Mouse (Mus musculus) heart, embryonic 16.5 days (tissue): Measurements from ENCODE around the gene Pld1. TPM values are rescaled to one million over a fixed set of nuclear protein-coding genes. Genes with fewer than 3 reads are reported as not detected.

Experiments used
- ATAC-seq: fragments of 200-750 bp; cut with Nextera tagmentation; replicated peaks from 2 replicates; pipeline ENCODE4 v1.8.0; 2017; ENCODE audit warnings: moderate number of reproducible peaks; ENCODE audit not compliant: insufficient read depth, low FRiP score; ENCODE audit errors: extremely low read depth
- H3K27ac ChIP-seq: fragments of 300-500 bp; sonication (generic); 2 replicates; pipeline ENCODE4 v1.5.1; 2014; ENCODE audit warnings: mild to moderate bottlenecking, low read length, control low read depth, moderate library complexity
- H3K27me3 ChIP-seq: fragments of 300-500 bp; sonication (generic); 2 replicates; pipeline ENCODE4 v1.6.1; 2014; ENCODE audit warnings: low read length, mixed read lengths; ENCODE audit not compliant: control insufficient read depth, insufficient read depth
- H3K36me3 ChIP-seq: fragments of 300-500 bp; sonication (generic); 2 replicates; pipeline ENCODE4 v1.6.1; 2014; ENCODE audit not compliant: control insufficient read depth, insufficient read depth
- H3K4me1 ChIP-seq: fragments of 300-500 bp; sonication (generic); 2 replicates; pipeline ENCODE4 v1.6.1; 2014; ENCODE audit warnings: low read length, mixed read lengths; ENCODE audit not compliant: control insufficient read depth, insufficient read depth
- H3K4me2 ChIP-seq: fragments of 300-500 bp; sonication (generic); 2 replicates; pipeline ENCODE4 v1.6.1; 2014; ENCODE audit warnings: low read depth, mild to moderate bottlenecking, control low read depth, low read length
- H3K4me3 ChIP-seq: fragments of 300-500 bp; sonication (generic); 2 replicates; pipeline ENCODE4 v1.5.1; 2014; ENCODE audit warnings: mild to moderate bottlenecking, control low read depth, low read length
- H3K9ac ChIP-seq: fragments of 300-500 bp; sonication (generic); 2 replicates; pipeline ENCODE4 v1.6.1; 2014; ENCODE audit warnings: low read length, control low read depth
- H3K9me3 ChIP-seq: fragments of 300-500 bp; sonication (generic); replicated peaks from 2 replicates; pipeline ENCODE4 v1.6.1; 2016; ENCODE audit warnings: low read length; ENCODE audit not compliant: control insufficient read depth
- WGBS: fragments of 180-500 bp; shearing (Covaris S2); extraction: QIAGEN DNeasy Blood & Tissue Kit; methylation state at CpG from one replicate; pipeline ENCODE4 v1.1.7; 2014; 5-methylcytosine and 5-hydroxymethylcytosine counted together
- polyA plus RNA-seq: library from polyadenylated mRNA; unstranded; fragments of >200 nt; fragmentation: Nextera tagmentation; extraction: Ambion mirVana; gene quantifications from 2 replicates; pipeline ENCODE4 v1.2.1, GENCODE M21; 2015

Gene Pld1
- polyA plus RNA-seq, 1 experiment from 2014 or later = 7.8 TPM

- no peaks in the 10 kb centered on the region for H3K9me3 ChIP-seq
- no peak for ATAC-seq
- no peak overlapping the region for H3K4me3 ChIP-seq
- H3K4me1 ChIP-seq = peaks cover 10% of the 10 kb centered on the region
- no peak overlapping the region for H3K4me2 ChIP-seq
- no peaks in the 10 kb centered on the region for H3K36me3 ChIP-seq
- 47% methylated on average over 3 of the region's 3 CpGs for WGBS
- H3K9ac ChIP-seq = no peak overlapping the region
- no peaks in the 10 kb centered on the region for H3K27me3 ChIP-seq
- no peak overlapping the region for H3K27ac ChIP-seq
These were observed 88.4 kb downstream of the Pld1 start for GRCm38 (mm10) chr3:28026876-28027275.

- H3K9ac ChIP-seq = no peak overlapping the region
- H3K4me3 ChIP-seq = no peak overlapping the region
- ATAC-seq = no peak
- no peaks in the 10 kb centered on the region for H3K27me3 ChIP-seq
- no peak overlapping the region for H3K27ac ChIP-seq
- no peak overlapping the region for H3K4me2 ChIP-seq
- H3K9me3 ChIP-seq = no peaks in the 10 kb centered on the region
- 80% methylated on average over 10 of the region's 10 CpGs for WGBS
- no peaks in the 10 kb centered on the region; the same call in 1 of the 2 replicates for H3K36me3 ChIP-seq
- 0 out of 2 replicates have a peak, but pooled peaks cover 6% of the 10 kb centered on the region for H3K4me1 ChIP-seq
These were observed 90.0 kb downstream of the Pld1 start for GRCm38 (mm10) chr3:28028456-28028855.

- 85% methylated on average over 5 of the region's 5 CpGs for WGBS
- ATAC-seq = no peak
These were observed 92.4 kb downstream of the Pld1 start for GRCm38 (mm10) chr3:28030860-28031259.

GRCm38 (mm10) chr3:28031643-28032243 lies 93.2 kb downstream of the Pld1 start:
- no peak overlapping the region for H3K9ac ChIP-seq
- no peak for ATAC-seq
- H3K27me3 ChIP-seq = no peaks in the 10 kb centered on the region
- H3K4me1 ChIP-seq = 0 out of 2 replicates have a peak, but pooled peaks cover 6% of the 10 kb centered on the region
- no peak overlapping the region for H3K4me3 ChIP-seq
- no peak overlapping the region for H3K4me2 ChIP-seq
- 46% methylated on average over 7 of the region's 7 CpGs for WGBS
- peak overlapping the region; percentile 50; the same call in 1 of the 2 replicates for H3K27ac ChIP-seq
- no peaks in the 10 kb centered on the region for H3K9me3 ChIP-seq
- H3K36me3 ChIP-seq = no peaks in the 10 kb centered on the region; the same call in 1 of the 2 replicates

More at GRCm38 (mm10) chr3:28030860-28031259, 92.4 kb downstream of the Pld1 start:
- 0 out of 2 replicates have a peak, but pooled peaks cover 6% of the 10 kb centered on the region for H3K4me1 ChIP-seq
- H3K27me3 ChIP-seq = no peaks in the 10 kb centered on the region
- H3K27ac ChIP-seq = no peak overlapping the region
- H3K36me3 ChIP-seq = no peaks in the 10 kb centered on the region; the same call in 1 of the 2 replicates
- H3K4me2 ChIP-seq = no peak overlapping the region
- H3K9me3 ChIP-seq = no peaks in the 10 kb centered on the region
- H3K9ac ChIP-seq = no peak overlapping the region
- H3K4me3 ChIP-seq = no peak overlapping the region

GRCm38 (mm10) chr3:28033898-28034297 lies 95.4 kb downstream of the Pld1 start:
- H3K9me3 ChIP-seq = no peaks in the 10 kb centered on the region
- no peak overlapping the region for H3K27ac ChIP-seq
- no peaks in the 10 kb centered on the region for H3K27me3 ChIP-seq
- ATAC-seq = no peak
- 85% methylated on average over 3 of the region's 3 CpGs for WGBS
- no peak overlapping the region for H3K4me2 ChIP-seq
- H3K4me1 ChIP-seq = 0 out of 2 replicates have a peak, but pooled peaks cover 3% of the 10 kb centered on the region
- no peak overlapping the region for H3K9ac ChIP-seq
- peaks cover 2% of the 10 kb centered on the region; the same call in 1 of the 2 replicates for H3K36me3 ChIP-seq
- H3K4me3 ChIP-seq = no peak overlapping the region

GRCm38 (mm10) chr3:28034707-28035333 lies 96.3 kb downstream of the Pld1 start:
- H3K27me3 ChIP-seq = no peaks in the 10 kb centered on the region
- no peak overlapping the region for H3K4me3 ChIP-seq
- H3K9me3 ChIP-seq = no peaks in the 10 kb centered on the region
- WGBS = 77% methylated on average over 5 of the region's 5 CpGs
- 0 out of 2 replicates have a peak, but pooled peaks cover 3% of the 10 kb centered on the region for H3K4me1 ChIP-seq
- H3K4me2 ChIP-seq = no peak overlapping the region
- no peak for ATAC-seq
- no peak overlapping the region for H3K27ac ChIP-seq
- peaks cover 2% of the 10 kb centered on the region; the same call in 1 of the 2 replicates for H3K36me3 ChIP-seq
- H3K9ac ChIP-seq = no peak overlapping the region

GRCm38 (mm10) chr3:28037320-28037932 lies 98.9 kb downstream of the Pld1 start:
- no peak overlapping the region for H3K27ac ChIP-seq
- no peak overlapping the region for H3K4me3 ChIP-seq
- no peak overlapping the region for H3K4me2 ChIP-seq
- no peaks in the 10 kb centered on the region for H3K9me3 ChIP-seq
- H3K36me3 ChIP-seq = peaks cover 16% of the 10 kb centered on the region
- ATAC-seq = no peak
- no peak overlapping the region for H3K9ac ChIP-seq
- no peaks in the 10 kb centered on the region for H3K4me1 ChIP-seq
- H3K27me3 ChIP-seq = no peaks in the 10 kb centered on the region
- 67% methylated on average over 8 of the region's 8 CpGs for WGBS

- Histone ChIP-seq H3K27ac (no peak overlapping the region), H3K4me1 (no peaks in the 10 kb centered on the region), H3K27me3 (no peaks in the 10 kb centered on the region), H3K9ac (no peak overlapping the region), H3K9me3 (no peaks in the 10 kb centered on the region), H3K4me2 (no peak overlapping the region), H3K36me3 (peaks cover 17% of the 10 kb centered on the region), H3K4me3 (no peak overlapping the region)
- 62% methylated on average over 2 of the region's 2 CpGs for WGBS
- ATAC-seq = no peak
These were observed 99.6 kb downstream of the Pld1 start for GRCm38 (mm10) chr3:28038106-28038505.

GRCm38 (mm10) chr3:28039760-28040159 lies 101.3 kb downstream of the Pld1 start:
- no peak overlapping the region for H3K4me3 ChIP-seq
- ATAC-seq = no peak
- no peaks in the 10 kb centered on the region for H3K9me3 ChIP-seq
- H3K36me3 ChIP-seq = peaks cover 17% of the 10 kb centered on the region
- no peak overlapping the region for H3K9ac ChIP-seq
- no peaks in the 10 kb centered on the region for H3K4me1 ChIP-seq
- H3K27ac ChIP-seq = no peak overlapping the region
- no peaks in the 10 kb centered on the region for H3K27me3 ChIP-seq
- H3K4me2 ChIP-seq = no peak overlapping the region
- WGBS = 36% methylated on average over 1 of the region's 1 CpGs
